ENCODE assay signal across 23 mouse cellular contexts in the genomic region with DNA sequence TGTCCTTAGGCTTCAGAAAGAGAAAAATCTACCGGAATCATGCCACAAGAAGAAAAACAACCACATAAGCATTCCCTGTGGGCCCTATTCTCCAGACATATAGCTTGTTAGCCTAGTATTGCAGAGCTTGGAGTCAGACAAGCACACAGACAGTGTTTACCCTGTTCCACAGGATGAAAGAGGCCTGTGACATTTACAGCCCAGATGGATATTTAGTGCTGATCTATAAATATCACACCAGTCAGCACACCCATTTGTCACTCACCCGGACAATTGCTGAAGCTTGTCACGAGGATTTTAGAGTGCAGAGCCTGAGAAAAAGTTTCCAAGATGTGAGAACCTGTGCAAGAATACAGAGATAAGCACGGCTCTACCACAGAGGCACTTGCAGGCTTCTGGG.
DNase-seq lines count a peak whose midpoint lies in the region; ATAC-seq and TF ChIP-seq lines count a peak whose summit lies in the region.
"Had no signal": no experiment of that assay in that cellular context is flagged by ENCODE, and none has a peak within 500 bp of the region (broad histone marks: within the 10 kb centered on the region; RNA-seq: fewer than 3 reads in every experiment).

No protein-coding gene starts in this region.

- no peak for TF ChIP-seq EP300 in lung, postnatal 0 days (IDR thresholded peaks at IDR 0.05)

- H3K27ac ChIP-seq in gastrocnemius, adult 2 months, result peak overlapping the region; percentile 55; the same call in 1 of the 2 replicates
- H3K27ac ChIP-seq in intestine, embryonic 15.5 days, result no peak overlapping the region
- H3K27ac ChIP-seq in intestine, embryonic 16.5 days (ENCODE audit: low read length), result no peak overlapping the region
- H3K27ac ChIP-seq in lung, embryonic 14.5 days (ENCODE audit: low read depth), result no peak overlapping the region
- no peak overlapping the region for H3K27ac ChIP-seq in lung, postnatal 0 days (ENCODE audit: low read length)
- no peak overlapping the region for H3K27ac ChIP-seq in neural tube, embryonic 15.5 days (replicated peaks)
- H3K27ac ChIP-seq: hindbrain, postnatal 0 days; midbrain, embryonic 13.5 days had no signal

- TF ChIP-seq POLR2A in myocyte (IDR thresholded peaks at IDR 0.05; ENCODE audit: insufficient read length, low read depth), result no peak

- TF ChIP-seq CTCF in gastrocnemius, adult 2 months (IDR thresholded peaks at IDR 0.05), result no peak
- no peak for TF ChIP-seq CTCF in lung, embryonic 14.5 days (IDR thresholded peaks at IDR 0.05; ENCODE audit: low read depth)
- no peak for TF ChIP-seq CTCF in lung, postnatal 0 days (IDR thresholded peaks at IDR 0.05)

- ATAC-seq in intestine, embryonic 15.5 days, result peak; percentile 61
- ATAC-seq in intestine, embryonic 16.5 days, result no peak
- no peak; the same call in 1 of the 2 replicates for ATAC-seq in lung, embryonic 14.5 days (ENCODE audit: insufficient read depth)
- ATAC-seq in lung, postnatal 0 days, result no peak
- ATAC-seq in neural tube, embryonic 15.5 days (ENCODE audit: low FRiP score), result no peak
- ATAC-seq: hindbrain, postnatal 0 days; midbrain, embryonic 13.5 days; Patski had no signal

- H3K4me3 ChIP-seq in gastrocnemius, adult 2 months, result no peak overlapping the region
- H3K4me3 ChIP-seq in intestine, embryonic 15.5 days (replicated peaks), result no peak overlapping the region
- H3K4me3 ChIP-seq in intestine, embryonic 16.5 days (ENCODE audit: low read length), result no peak overlapping the region
- no peak overlapping the region for H3K4me3 ChIP-seq in lung, embryonic 14.5 days (ENCODE audit: low read depth, low read length)
- no peak overlapping the region for H3K4me3 ChIP-seq in lung, postnatal 0 days (ENCODE audit: low read depth, low read length)
- H3K4me3 ChIP-seq in myocyte, result no peak overlapping the region
- no peak overlapping the region for H3K4me3 ChIP-seq in neural tube, embryonic 15.5 days (replicated peaks)
- H3K4me3 ChIP-seq: midbrain, embryonic 13.5 days had no signal

- no peaks in the 10 kb centered on the region for H3K79me2 ChIP-seq in myocyte (ENCODE audit: control insufficient read depth, insufficient read depth)

- 0 out of 2 replicates have a peak, but pooled peaks cover 2% of the 10 kb centered on the region for H3K4me1 ChIP-seq in intestine, embryonic 15.5 days (replicated peaks)
- 0 out of 2 replicates have a peak, but pooled peaks cover 4% of the 10 kb centered on the region for H3K4me1 ChIP-seq in intestine, embryonic 16.5 days (ENCODE audit: control insufficient read depth, insufficient read depth, low read length)
- H3K4me1 ChIP-seq in lung, embryonic 14.5 days (ENCODE audit: insufficient read depth), result no peaks in the 10 kb centered on the region
- no peaks in the 10 kb centered on the region for H3K4me1 ChIP-seq in lung, postnatal 0 days (ENCODE audit: insufficient read depth, low read depth, low read length)
- no peaks in the 10 kb centered on the region for H3K4me1 ChIP-seq in neural tube, embryonic 15.5 days
- H3K4me1 ChIP-seq: midbrain, embryonic 13.5 days had no signal

- WGBS in intestine, embryonic 15.5 days, result 6% methylated on average over 4 of the region's 4 CpGs
- 15% methylated on average over 4 of the region's 4 CpGs for WGBS in intestine, embryonic 16.5 days
- 23% methylated on average over 4 of the region's 4 CpGs for WGBS in lung, embryonic 14.5 days
- WGBS in lung, postnatal 0 days, result 15% methylated on average over 4 of the region's 4 CpGs
- WGBS in neural tube, embryonic 15.5 days, result 21% methylated on average over 4 of the region's 4 CpGs

- no peak for DNase-seq in gastrocnemius, adult 2 months
- no peak for DNase-seq in gastrocnemius, postnatal 25 days
- DNase-seq in lung, embryonic 14.5 days, result peak; percentile 27
- DNase-seq in lung, postnatal 0 days (ENCODE audit: low spot score), result no peak
- DNase-seq: adrenal gland, postnatal 36 days; B cell, adult 2 months; cerebellum, adult 18-20 months; cerebellum, postnatal 25 days; gastrocnemius, postnatal 10 days; heart, adult 18-20 months; kidney, adult 2 months; kidney, postnatal 10 days; lung, adult 18-20 months; right cerebral cortex, postnatal 14 days had no signal

- no peaks in the 10 kb centered on the region for H3K9me3 ChIP-seq in intestine, embryonic 15.5 days
- no peaks in the 10 kb centered on the region for H3K9me3 ChIP-seq in intestine, embryonic 16.5 days (ENCODE audit: control insufficient read depth, low read length)
- H3K9me3 ChIP-seq in lung, embryonic 14.5 days (ENCODE audit: low read depth, low read length), result no peaks in the 10 kb centered on the region
- no peaks in the 10 kb centered on the region for H3K9me3 ChIP-seq in lung, postnatal 0 days (ENCODE audit: low read length)
- no peaks in the 10 kb centered on the region for H3K9me3 ChIP-seq in neural tube, embryonic 15.5 days (replicated peaks)
- H3K9me3 ChIP-seq: midbrain, embryonic 13.5 days had no signal

- no peak overlapping the region for H3ac ChIP-seq in myocyte (ENCODE audit: control insufficient read depth, insufficient read length)

- intact Hi-C loops in gastrocnemius, adult 2 months (cut with DNase I), result no loop called here

- H3K9ac ChIP-seq in intestine, embryonic 15.5 days, result no peak overlapping the region
- H3K9ac ChIP-seq in intestine, embryonic 16.5 days (ENCODE audit: low read depth, low read length), result no peak overlapping the region
- no peak overlapping the region for H3K9ac ChIP-seq in lung, embryonic 14.5 days
- no peak overlapping the region for H3K9ac ChIP-seq in lung, postnatal 0 days (replicated peaks; ENCODE audit: low read depth)
- no peak overlapping the region for H3K9ac ChIP-seq in neural tube, embryonic 15.5 days (replicated peaks)
- H3K9ac ChIP-seq: midbrain, embryonic 13.5 days had no signal

- no peaks in the 10 kb centered on the region for H3K27me3 ChIP-seq in intestine, embryonic 15.5 days (replicated peaks)
- no peaks in the 10 kb centered on the region for H3K27me3 ChIP-seq in intestine, embryonic 16.5 days (replicated peaks; ENCODE audit: control insufficient read depth, insufficient read depth, low read length)
- H3K27me3 ChIP-seq in lung, embryonic 14.5 days (ENCODE audit: insufficient read depth, low read length), result no peaks in the 10 kb centered on the region
- H3K27me3 ChIP-seq in lung, postnatal 0 days (replicated peaks; ENCODE audit: insufficient read depth, low read length), result no peaks in the 10 kb centered on the region
- H3K27me3 ChIP-seq in myocyte (ENCODE audit: control insufficient read depth, insufficient read depth, insufficient read length), result no peaks in the 10 kb centered on the region
- H3K27me3 ChIP-seq in neural tube, embryonic 15.5 days (replicated peaks), result no peaks in the 10 kb centered on the region
- H3K27me3 ChIP-seq: CH12.LX; midbrain, embryonic 13.5 days; Patski had no signal

- H3K4me2 ChIP-seq in intestine, embryonic 15.5 days (replicated peaks), result no peak overlapping the region
- no peak overlapping the region for H3K4me2 ChIP-seq in intestine, embryonic 16.5 days (ENCODE audit: low read depth, low read length)
- no peak overlapping the region for H3K4me2 ChIP-seq in lung, embryonic 14.5 days
- H3K4me2 ChIP-seq in lung, postnatal 0 days (replicated peaks; ENCODE audit: low read depth, low read length), result no peak overlapping the region
- peak overlapping the region; percentile 30 for H3K4me2 ChIP-seq in myocyte (ENCODE audit: low read depth)
- H3K4me2 ChIP-seq in neural tube, embryonic 15.5 days, result no peak overlapping the region
- H3K4me2 ChIP-seq: midbrain, embryonic 13.5 days had no signal

- H3K36me3 ChIP-seq in intestine, embryonic 15.5 days, result no peaks in the 10 kb centered on the region
- no peaks in the 10 kb centered on the region for H3K36me3 ChIP-seq in intestine, embryonic 16.5 days (ENCODE audit: control insufficient read depth, insufficient read depth, low read length)
- H3K36me3 ChIP-seq in lung, embryonic 14.5 days (ENCODE audit: insufficient read depth), result no peaks in the 10 kb centered on the region
- H3K36me3 ChIP-seq in lung, postnatal 0 days (ENCODE audit: insufficient read depth, low read length), result no peaks in the 10 kb centered on the region
- H3K36me3 ChIP-seq in myocyte (ENCODE audit: control insufficient read depth, insufficient read depth), result no peaks in the 10 kb centered on the region
- H3K36me3 ChIP-seq in neural tube, embryonic 15.5 days, result no peaks in the 10 kb centered on the region
- H3K36me3 ChIP-seq: G1E; midbrain, embryonic 13.5 days had no signal

TF ChIP-seq in myocyte, 11 proteins besides CTCF, POLR2A, EP300 and RAD21:
- no peak for TF ChIP-seq CEBPB (IDR thresholded peaks at IDR 0.05; ENCODE audit: insufficient read depth, poor library complexity, severe bottlenecking)
- no peak for TF ChIP-seq USF1 (IDR thresholded peaks at IDR 0.05; ENCODE audit: low read depth)
- TF ChIP-seq MYOD1 (IDR thresholded peaks at IDR 0.05; ENCODE audit: control insufficient read depth in 1 of 3, insufficient read length in 2 of 3, low read depth in 2 of 3), result peak in 1 of 3 experiments; percentile 26
